Mouse (Mus musculus): ENCODE results near the gene Pate3.
"Not testable (repeated sequence)": the region's sequence is repeated elsewhere in the genome, so short reads cannot be mapped to it uniquely, and the experiment has no call there.

Pate3 gene

DNA sequence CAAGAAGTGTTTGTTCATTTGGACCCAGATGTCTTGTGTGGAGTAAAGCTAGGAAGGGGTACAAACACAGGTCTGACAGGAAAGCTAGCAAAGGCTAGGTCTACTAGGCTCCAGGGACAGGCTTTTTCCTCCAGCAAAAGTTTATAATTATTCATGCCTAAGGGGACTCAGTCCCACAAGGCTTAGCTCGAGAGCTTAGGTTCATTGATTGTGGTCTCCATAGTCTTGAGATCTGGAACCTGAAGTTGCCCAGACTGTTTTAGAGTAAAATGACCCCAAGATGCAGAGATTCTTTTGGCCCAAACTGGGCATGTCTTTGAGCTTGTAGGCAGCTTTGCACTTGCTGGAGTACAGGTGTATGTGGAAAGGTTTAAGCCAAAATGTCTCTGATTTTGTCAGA is at the start of gene Pate3:
Pate3 (minus strand) TSS at position 101 of the 400 bp plus-strand sequence.
- DNase-seq (ENCODE audit: low spot score): no peak

- DNase-seq (ENCODE audit: low spot score): no peak
Observed at GRCm38 (mm10) chr9:35691924-35692323, 43.9 kb upstream of the Pate3 start.

DNA sequence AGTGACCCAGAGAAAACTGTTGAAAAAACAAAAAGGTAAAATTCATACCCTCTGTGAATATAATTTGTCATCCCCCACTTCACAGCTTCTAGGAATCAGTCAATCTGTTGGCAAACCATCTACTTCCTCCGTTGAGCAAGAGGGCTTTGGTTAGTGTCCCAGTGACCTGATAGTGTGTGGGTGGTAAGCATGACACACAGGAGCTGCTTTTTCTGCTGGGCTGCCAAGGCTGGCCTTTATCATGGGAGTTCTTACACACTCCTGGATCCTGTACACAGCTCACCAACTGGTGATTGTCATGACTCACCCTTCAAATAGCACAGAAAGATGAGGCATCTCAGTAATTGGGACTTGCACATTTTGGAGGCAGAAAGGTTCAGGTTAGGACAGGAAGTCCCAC is 39.0 kb upstream of the Pate3 start, which contains the start of gene Pate1:
Pate1 (minus strand) TSS at position 378 of the 400 bp plus-strand sequence.
- DNase-seq (ENCODE audit: low spot score): no peak

GRCm38 (mm10) chr9:35673557-35673956 is 25.6 kb upstream of the Pate3 start:
- DNase-seq (ENCODE audit: low spot score): no peak

GRCm38 (mm10) chr9:35632981-35633380 is 15.0 kb downstream of the Pate3 start:
- DNase-seq (ENCODE audit: low spot score): no peak

- DNase-seq (ENCODE audit: low spot score): not testable (repeated sequence)
Observed at GRCm38 (mm10) chr9:35616784-35617183, 31.2 kb downstream of the Pate3 start.

- no peak for DNase-seq (ENCODE audit: low spot score)
Observed at GRCm38 (mm10) chr9:35614005-35614404, 34.0 kb downstream of the Pate3 start.

DNA sequence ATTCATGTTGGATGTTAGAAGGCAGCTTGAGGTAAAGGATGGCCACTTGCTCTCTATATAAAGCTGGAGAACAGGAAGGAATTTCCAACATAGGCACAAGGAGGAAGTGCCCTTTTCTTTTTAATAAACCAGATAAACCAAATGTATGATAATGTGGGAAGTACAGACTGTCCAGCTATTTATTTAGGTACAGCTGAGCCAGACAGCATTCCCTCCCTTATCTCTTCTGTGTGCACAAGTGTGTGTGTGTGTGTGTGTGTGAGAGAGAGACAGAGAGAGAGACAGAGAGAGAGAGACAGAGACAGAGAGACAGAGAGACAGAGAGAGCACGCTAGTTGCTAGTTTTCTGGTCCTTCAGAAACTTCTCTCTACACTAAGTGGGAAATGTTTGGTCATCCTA is 36.2 kb downstream of the Pate3 start, which contains the start of gene Pate4:
Pate4 (minus strand) TSS at position 101 of the 400 bp plus-strand sequence.
- no peak for DNase-seq (ENCODE audit: low spot score)

- no peak for DNase-seq (ENCODE audit: low spot score)
Observed at GRCm38 (mm10) chr9:35607647-35608405, 40.2 kb downstream of the Pate3 start.
